Mouse (Mus musculus) neural tube, embryonic 12.5 days (tissue): ENCODE results near the gene Tnfsf15. TPM values are rescaled to one million over a fixed set of nuclear protein-coding genes. Genes with fewer than 3 reads are reported as not detected.

Source experiments
- ATAC-seq: fragments of 200-750 bp; cut with Nextera tagmentation; 2 replicates; pipeline ENCODE4 v1.8.0; 2017; ENCODE audit warnings: low read depth, mild to moderate bottlenecking, moderate TSS enrichment, moderate library complexity; ENCODE audit not compliant: low FRiP score
- H3K27ac ChIP-seq: fragments of 300-500 bp; sonication (generic); 2 replicates; pipeline ENCODE4 v1.5.1; 2016
- H3K27me3 ChIP-seq: fragments of 300-500 bp; sonication (generic); replicated peaks from 2 replicates; pipeline ENCODE4 v1.6.1; 2016; ENCODE audit warnings: mild to moderate bottlenecking
- H3K36me3 ChIP-seq: fragments of 300-500 bp; sonication (generic); 2 replicates; pipeline ENCODE4 v1.6.1; 2016; ENCODE audit warnings: mild to moderate bottlenecking
- H3K4me1 ChIP-seq: fragments of 300-500 bp; sonication (generic); 2 replicates; pipeline ENCODE4 v1.6.1; 2016
- H3K4me2 ChIP-seq: fragments of 300-500 bp; sonication (generic); replicated peaks from 2 replicates; pipeline ENCODE4 v1.6.1; 2016; ENCODE audit warnings: mild to moderate bottlenecking
- H3K4me3 ChIP-seq: fragments of 300-500 bp; sonication (generic); 2 replicates; pipeline ENCODE4 v1.5.1; 2016
- H3K9ac ChIP-seq: fragments of 300-500 bp; sonication (generic); 2 replicates; pipeline ENCODE4 v1.6.1; 2016; ENCODE audit warnings: mild to moderate bottlenecking
- H3K9me3 ChIP-seq: fragments of 300-500 bp; sonication (generic); 2 replicates; pipeline ENCODE4 v1.6.1; 2016; ENCODE audit warnings: mild to moderate bottlenecking
- WGBS: fragments of 180-500 bp; shearing (Covaris S2); methylation state at CpG from one replicate; pipeline ENCODE4 v1.1.7; 2016; 5-methylcytosine and 5-hydroxymethylcytosine counted together
- polyA plus RNA-seq: library from polyadenylated mRNA; unstranded; fragments of >200 nt; fragmentation: Nextera tagmentation; extraction: Ambion mirVana; gene quantifications from 2 replicates; pipeline ENCODE4 v1.2.1, GENCODE M21; 2016

Tnfsf15 gene
- polyA plus RNA-seq: 0.05 and 0.09 TPM in 2 replicates

DNA sequence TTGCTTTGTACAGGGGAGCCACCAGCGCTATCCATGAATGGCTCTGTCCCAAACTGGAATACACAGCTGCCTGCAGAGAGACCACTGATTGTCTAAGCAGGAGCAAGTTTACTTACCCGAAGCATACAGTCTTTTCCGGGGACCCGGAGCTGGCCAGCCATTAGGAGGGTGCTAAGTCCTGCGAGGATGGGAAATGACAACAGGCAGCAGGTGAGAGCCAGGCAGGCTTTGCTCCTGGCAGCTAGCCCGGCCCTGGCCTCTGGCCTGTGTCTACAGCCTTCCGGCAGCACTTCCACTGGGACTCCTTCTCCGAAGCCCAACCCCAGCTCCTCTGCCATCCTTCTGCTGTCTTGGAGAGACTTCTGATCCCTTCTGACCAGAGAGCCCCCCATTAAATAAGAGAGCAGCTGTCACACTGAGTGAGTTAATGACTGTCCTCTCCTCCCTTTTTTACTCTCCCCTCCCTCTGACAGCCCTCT is at the start of gene Tnfsf15:
Gene Tnfsf15 (minus strand): TSS at position 421 of the 479 bp plus-strand sequence.
- ATAC-seq: no peak
- no peaks in the 10 kb centered on the region for H3K9me3 ChIP-seq
- no peaks in the 10 kb centered on the region for H3K27me3 ChIP-seq
- WGBS: 60% methylated on average over 8 of the region's 8 CpGs
- H3K4me1 ChIP-seq: no peaks in the 10 kb centered on the region
- H3K27ac ChIP-seq: no peak within 1 kb of the TSS
- no peak within 1 kb of the TSS for H3K4me3 ChIP-seq
- H3K9ac ChIP-seq: no peak within 1 kb of the TSS
- no peaks in the 10 kb centered on the region for H3K36me3 ChIP-seq
- H3K4me2 ChIP-seq: no peak within 1 kb of the TSS

DNA sequence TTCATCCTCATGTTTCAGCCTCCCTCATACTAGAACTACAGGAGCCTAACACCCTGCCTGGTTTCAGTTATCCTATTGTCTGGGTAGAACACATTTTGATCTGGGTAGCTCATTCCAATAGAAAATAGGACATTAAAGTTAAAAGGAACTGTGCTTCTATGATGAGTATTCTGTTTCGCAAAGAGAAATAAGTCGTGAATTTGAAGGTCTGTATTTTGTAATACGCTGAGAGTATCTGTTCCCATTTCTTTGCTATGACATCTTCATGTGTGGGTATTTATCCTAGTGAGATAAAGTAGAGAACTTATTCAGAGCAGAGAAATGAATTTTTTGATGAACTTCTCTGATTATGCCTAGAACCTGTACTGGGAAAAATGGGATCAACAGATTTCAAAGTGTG is 47.4 kb upstream of the Tnfsf15 start:
- Histone ChIP-seq H3K9me3 (no peaks in the 10 kb centered on the region), H3K27me3 (no peaks in the 10 kb centered on the region), H3K4me1 (no peaks in the 10 kb centered on the region), H3K36me3 (no peaks in the 10 kb centered on the region), H3K4me2 (no peak overlapping the region), H3K9ac (no peak overlapping the region), H3K27ac (no peak overlapping the region), H3K4me3 (no peak overlapping the region)
- ATAC-seq: no peak
- 94% methylated on average over 3 of the region's 3 CpGs for WGBS

DNA sequence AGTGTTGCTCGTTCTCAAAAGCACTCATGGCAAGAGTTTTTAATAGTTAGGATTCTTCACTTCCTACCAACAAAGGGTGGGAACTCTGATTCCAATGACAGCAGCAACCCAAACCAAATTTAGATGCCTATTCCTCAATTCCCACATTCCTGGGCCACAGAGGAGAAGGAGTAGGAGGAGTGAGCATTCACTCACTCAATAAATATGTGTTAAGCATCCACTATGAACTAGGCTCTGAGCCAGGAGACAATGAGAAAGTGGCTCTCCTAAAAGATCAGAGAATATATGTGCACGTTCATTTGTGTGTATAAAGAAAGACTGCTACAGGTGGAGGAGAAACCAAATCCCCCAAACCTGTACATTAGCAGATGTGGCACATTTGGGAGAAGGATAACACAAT is 40.6 kb upstream of the Tnfsf15 start:
- Histone ChIP-seq H3K27ac (no peak overlapping the region), H3K9me3 (no peaks in the 10 kb centered on the region), H3K9ac (no peak overlapping the region), H3K4me2 (no peak overlapping the region), H3K4me3 (no peak overlapping the region), H3K4me1 (no peaks in the 10 kb centered on the region), H3K36me3 (no peaks in the 10 kb centered on the region), H3K27me3 (no peaks in the 10 kb centered on the region)
- WGBS: 83% methylated on average over 2 of the region's 2 CpGs
- no peak for ATAC-seq

DNA sequence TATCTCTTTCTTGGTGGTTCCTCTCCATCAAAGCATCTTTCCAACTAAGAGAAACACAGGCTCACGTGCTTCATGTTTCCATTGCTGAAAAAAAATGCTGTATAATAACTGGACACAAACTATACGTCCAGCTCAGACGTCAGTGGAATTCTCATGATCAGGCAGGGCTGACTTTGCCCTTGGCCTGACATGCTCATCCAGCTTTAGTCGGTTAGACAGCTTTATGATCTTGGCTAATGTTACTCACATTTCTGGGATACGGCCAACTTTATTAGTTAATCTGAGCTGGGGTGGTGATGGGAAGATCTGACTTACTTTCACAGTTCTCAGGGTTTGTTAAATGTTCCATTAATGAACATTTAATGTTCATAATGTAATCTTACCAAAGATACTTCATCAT is 38.9 kb upstream of the Tnfsf15 start:
- no peaks in the 10 kb centered on the region for H3K9me3 ChIP-seq
- H3K27ac ChIP-seq: no peak overlapping the region
- H3K36me3 ChIP-seq: no peaks in the 10 kb centered on the region
- no peaks in the 10 kb centered on the region for H3K27me3 ChIP-seq
- ATAC-seq: no peak
- 85% methylated on average over 5 of the region's 5 CpGs for WGBS
- no peak overlapping the region for H3K4me2 ChIP-seq
- no peak overlapping the region for H3K9ac ChIP-seq
- H3K4me3 ChIP-seq: no peak overlapping the region
- no peaks in the 10 kb centered on the region for H3K4me1 ChIP-seq

DNA sequence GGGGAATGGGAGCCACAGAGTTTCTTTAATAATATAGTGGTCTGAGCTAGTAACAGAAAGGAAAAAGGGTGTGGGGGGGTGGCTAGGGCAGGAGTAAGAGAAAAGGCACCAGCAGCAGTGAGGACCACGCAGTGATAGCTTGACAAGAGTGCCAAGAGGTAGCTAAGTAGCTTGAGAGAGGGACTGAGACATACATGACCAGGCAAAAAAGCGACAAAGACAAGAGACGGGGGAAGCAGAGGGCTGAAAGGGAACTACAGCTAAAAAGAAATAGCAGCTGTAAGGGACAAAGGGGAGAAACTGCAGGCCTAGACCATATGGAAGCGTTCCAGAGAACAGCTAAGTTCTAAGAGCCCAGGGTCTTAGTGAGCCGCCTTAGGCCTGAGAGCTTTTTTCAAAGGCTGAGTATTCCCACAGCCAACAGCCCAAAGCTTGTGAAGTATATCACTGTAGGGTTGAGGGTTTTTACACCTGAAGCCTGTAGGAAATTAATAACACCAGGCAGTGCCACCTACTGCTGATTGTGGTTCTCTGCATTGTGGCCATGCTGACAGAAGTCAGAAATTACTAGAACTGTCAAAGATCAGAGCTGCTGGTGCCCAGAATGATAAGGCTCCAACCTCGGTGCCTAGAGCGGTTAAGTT is 38.2 kb upstream of the Tnfsf15 start:
- no peak for ATAC-seq
- H3K4me3 ChIP-seq: no peak overlapping the region
- H3K4me1 ChIP-seq: no peaks in the 10 kb centered on the region
- no peaks in the 10 kb centered on the region for H3K36me3 ChIP-seq
- no peak overlapping the region for H3K27ac ChIP-seq
- no peaks in the 10 kb centered on the region for H3K27me3 ChIP-seq
- no peak overlapping the region for H3K4me2 ChIP-seq
- WGBS: 85% methylated on average over 7 of the region's 7 CpGs
- no peak overlapping the region for H3K9ac ChIP-seq
- H3K9me3 ChIP-seq: no peaks in the 10 kb centered on the region

DNA sequence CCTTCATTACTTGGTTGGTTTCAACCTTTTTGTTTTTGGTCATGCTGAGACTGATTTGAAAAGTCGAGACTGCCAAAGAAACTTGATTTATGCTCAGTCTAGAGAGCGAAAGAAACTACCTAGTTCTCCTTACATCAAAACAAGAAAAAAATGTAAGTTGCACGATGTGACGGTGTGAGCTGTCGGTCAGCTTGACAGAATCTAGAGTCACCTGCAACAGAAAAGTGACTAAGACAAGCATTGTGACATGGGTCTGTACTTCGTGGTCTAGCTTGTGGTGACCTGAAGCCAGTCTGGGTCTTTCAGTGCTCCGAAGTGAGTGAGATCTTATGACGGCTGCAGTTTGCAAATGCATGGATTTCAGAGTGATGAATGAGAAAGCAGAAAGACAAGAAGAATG is 32.3 kb upstream of the Tnfsf15 start:
- Histone ChIP-seq H3K4me3 (no peak overlapping the region), H3K27me3 (no peaks in the 10 kb centered on the region), H3K9me3 (no peaks in the 10 kb centered on the region), H3K4me1 (no peaks in the 10 kb centered on the region), H3K4me2 (no peak overlapping the region), H3K27ac (no peak overlapping the region), H3K9ac (no peak overlapping the region), H3K36me3 (no peaks in the 10 kb centered on the region)
- 84% methylated on average over 8 of the region's 8 CpGs for WGBS
- no peak for ATAC-seq

DNA sequence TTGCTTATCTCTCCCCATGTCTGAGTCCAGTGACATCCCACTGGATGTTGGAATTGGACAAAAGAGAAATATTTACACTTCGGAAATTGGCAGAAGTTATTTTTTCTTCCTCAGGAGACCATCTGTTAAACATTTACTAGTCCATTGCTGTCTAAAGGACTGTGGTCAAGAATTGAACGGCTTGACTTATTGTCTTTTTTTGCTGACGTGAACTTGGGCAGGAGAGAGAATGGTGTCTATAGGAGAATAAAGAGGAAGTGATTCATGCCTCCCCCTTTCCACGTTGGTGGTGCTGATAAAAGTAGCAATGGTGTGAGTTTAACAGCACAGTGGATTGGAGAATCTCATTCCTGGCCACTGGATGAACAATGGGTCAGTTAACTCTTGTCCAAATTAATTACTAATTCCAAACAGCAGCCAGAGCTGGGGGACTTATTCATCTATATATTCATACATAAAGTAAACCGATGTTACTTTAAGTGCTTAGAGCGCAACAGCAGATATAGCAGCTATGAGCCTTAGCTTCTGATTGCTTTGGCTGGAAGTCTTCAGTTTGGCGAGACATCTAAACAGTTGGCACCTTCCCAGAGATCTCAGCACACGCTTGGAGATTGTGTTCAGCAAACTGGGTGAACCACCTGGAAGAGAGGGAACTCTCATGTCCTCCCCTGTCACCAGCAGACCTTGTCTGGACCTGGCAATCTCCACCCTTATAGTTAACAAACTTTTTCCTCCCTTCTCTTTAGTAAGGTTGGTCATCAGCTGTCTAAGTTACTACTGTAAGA is 28.6 kb upstream of the Tnfsf15 start:
- no peaks in the 10 kb centered on the region for H3K36me3 ChIP-seq
- no peak for ATAC-seq
- H3K4me3 ChIP-seq: no peak overlapping the region
- no peaks in the 10 kb centered on the region for H3K4me1 ChIP-seq
- no peak overlapping the region for H3K27ac ChIP-seq
- H3K4me2 ChIP-seq: no peak overlapping the region
- H3K9me3 ChIP-seq: no peaks in the 10 kb centered on the region
- 71% methylated on average over 8 of the region's 8 CpGs for WGBS
- no peak overlapping the region for H3K9ac ChIP-seq
- H3K27me3 ChIP-seq: no peaks in the 10 kb centered on the region

DNA sequence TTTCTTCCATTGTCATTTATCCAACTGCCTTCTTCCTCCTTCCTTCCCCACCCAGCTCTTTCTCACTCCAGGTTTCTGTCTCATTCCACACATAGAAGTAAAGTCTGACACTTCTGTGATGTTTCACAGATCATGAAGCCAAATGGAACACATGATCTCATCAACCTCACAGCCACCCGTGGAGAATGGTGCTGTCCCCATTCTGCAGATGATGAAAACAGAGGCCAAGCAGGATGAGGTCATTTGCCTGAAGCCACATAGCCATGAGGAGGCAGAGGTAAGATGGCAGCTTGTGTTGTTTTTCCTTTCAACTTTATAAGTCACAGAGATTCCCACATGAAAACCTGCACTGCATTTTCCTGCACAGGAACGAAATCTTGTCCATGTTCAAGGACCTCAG is 27.6 kb upstream of the Tnfsf15 start:
- Histone ChIP-seq H3K9ac (no peak overlapping the region), H3K4me2 (no peak overlapping the region), H3K4me3 (no peak overlapping the region), H3K9me3 (no peaks in the 10 kb centered on the region), H3K36me3 (no peaks in the 10 kb centered on the region), H3K4me1 (no peaks in the 10 kb centered on the region), H3K27ac (no peak overlapping the region), H3K27me3 (no peaks in the 10 kb centered on the region)
- 84% methylated on average over 2 of the region's 2 CpGs for WGBS
- no peak for ATAC-seq

DNA sequence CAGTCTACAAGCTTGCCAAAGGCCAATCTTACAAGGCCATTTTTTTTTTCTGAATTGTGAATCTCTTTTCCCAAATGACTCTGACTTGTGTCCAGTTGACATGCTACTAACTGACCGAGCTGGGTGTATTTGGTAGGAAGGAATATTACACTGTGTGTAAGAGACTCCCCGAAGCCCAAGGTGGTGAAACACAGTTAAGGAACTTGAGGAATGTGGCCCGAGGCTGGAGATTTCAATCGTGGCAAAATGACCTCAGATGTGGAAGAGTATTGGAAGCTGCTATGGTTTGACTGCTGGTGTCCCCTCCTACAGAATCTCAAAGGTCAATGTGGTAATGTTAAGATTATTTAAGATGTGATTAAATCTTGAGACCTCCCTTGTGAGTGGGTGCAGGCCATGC is 26.4 kb upstream of the Tnfsf15 start:
- 88% methylated on average over 4 of the region's 4 CpGs for WGBS

DNA sequence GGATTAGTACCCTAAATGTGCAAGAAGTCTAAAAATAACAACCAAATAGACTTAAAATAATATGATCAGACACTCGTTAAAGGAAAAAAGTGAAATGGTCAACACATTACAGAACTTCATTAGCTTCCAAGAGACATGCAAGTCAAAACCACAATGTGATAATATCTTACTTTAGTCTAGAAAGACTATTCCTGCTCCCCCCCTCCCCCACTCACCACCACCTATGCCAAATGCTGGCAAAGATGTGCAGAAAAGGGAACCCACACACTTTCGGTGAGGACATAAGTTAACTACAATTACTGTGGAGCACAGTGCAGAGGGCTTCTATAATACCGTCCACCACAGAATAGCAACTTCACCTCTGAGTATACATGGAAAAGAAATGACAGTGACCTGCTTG is 24.2 kb upstream of the Tnfsf15 start:
- H3K27ac ChIP-seq: no peak overlapping the region
- H3K4me2 ChIP-seq: no peak overlapping the region
- no peaks in the 10 kb centered on the region for H3K4me1 ChIP-seq
- H3K4me3 ChIP-seq: no peak overlapping the region
- ATAC-seq: no peak
- no peaks in the 10 kb centered on the region for H3K36me3 ChIP-seq
- no peak overlapping the region for H3K9ac ChIP-seq
- H3K27me3 ChIP-seq: no peaks in the 10 kb centered on the region
- H3K9me3 ChIP-seq: no peaks in the 10 kb centered on the region
- WGBS: 93% methylated on average over 3 of the region's 3 CpGs

More for the DNA sequence above, 26.4 kb upstream of the Tnfsf15 start:
- Histone ChIP-seq H3K4me1 (no peaks in the 10 kb centered on the region), H3K9me3 (no peaks in the 10 kb centered on the region), H3K27me3 (no peaks in the 10 kb centered on the region), H3K4me3 (no peak overlapping the region), H3K4me2 (no peak overlapping the region), H3K9ac (no peak overlapping the region), H3K27ac (no peak overlapping the region), H3K36me3 (no peaks in the 10 kb centered on the region)
- no peak for ATAC-seq

DNA sequence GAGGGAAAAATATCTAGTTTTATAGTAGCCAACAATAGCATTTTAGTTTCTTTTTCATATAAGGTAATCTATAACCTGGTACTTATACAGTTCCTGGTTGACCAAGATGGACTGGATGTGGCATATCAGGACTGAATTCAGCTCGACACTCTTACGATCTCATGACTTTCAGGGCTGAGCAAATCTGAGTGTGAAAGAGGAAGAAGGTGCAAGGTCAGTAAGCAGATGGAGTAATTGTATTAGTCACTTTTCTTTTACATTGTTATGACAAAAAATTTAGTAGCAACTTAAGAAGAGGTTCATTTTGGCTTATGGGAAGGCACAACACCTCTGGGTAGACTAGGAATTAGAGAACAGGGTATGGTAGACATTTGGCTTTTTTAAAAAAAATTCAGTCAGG is 20.1 kb upstream of the Tnfsf15 start:
- ATAC-seq: no peak

DNA sequence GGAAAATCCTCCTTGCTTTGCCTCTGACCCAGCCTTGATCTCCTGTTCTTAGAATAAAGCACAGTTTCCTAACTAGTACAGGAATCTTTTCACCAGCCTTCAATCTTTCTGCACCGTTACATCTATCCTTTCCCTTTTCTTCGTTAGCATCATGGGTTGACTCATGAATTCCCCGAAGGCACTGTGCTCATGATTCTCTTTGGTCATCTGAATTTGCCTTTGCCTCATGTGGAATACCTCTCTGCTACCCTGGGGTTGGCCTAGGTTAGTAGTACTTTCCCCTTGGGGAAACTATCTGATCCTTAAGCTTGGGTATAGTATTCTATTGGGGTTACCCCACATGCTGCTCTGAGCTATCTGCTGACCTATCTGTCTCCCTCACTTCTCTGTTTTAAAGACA is 15.0 kb upstream of the Tnfsf15 start:
- no peaks in the 10 kb centered on the region for H3K4me1 ChIP-seq
- H3K4me3 ChIP-seq: no peak overlapping the region
- H3K27ac ChIP-seq: no peak overlapping the region
- no peaks in the 10 kb centered on the region for H3K36me3 ChIP-seq
- no peak overlapping the region for H3K4me2 ChIP-seq
- no peaks in the 10 kb centered on the region for H3K27me3 ChIP-seq
- WGBS: 90% methylated on average over 3 of the region's 3 CpGs
- no peak for ATAC-seq
- H3K9ac ChIP-seq: no peak overlapping the region
- no peaks in the 10 kb centered on the region for H3K9me3 ChIP-seq

More for the DNA sequence above, 20.1 kb upstream of the Tnfsf15 start:
- H3K9ac ChIP-seq: no peak overlapping the region
- no peak overlapping the region for H3K27ac ChIP-seq
- no peaks in the 10 kb centered on the region for H3K27me3 ChIP-seq
- H3K4me1 ChIP-seq: no peaks in the 10 kb centered on the region
- no peak overlapping the region for H3K4me3 ChIP-seq
- WGBS: 89% methylated on average over 2 of the region's 2 CpGs
- no peak overlapping the region for H3K4me2 ChIP-seq
- H3K36me3 ChIP-seq: no peaks in the 10 kb centered on the region
- H3K9me3 ChIP-seq: no peaks in the 10 kb centered on the region
